Comparison of ENCODE assay signal across 11 mouse cellular contexts in genomic region chr14:12161738-12162310, GRCm38 (mm10).
A peak's percentile ranks its signal among the peaks of the same experiment; 100 is the strongest.
DNase-seq lines count a peak whose midpoint lies in the region; ATAC-seq lines count a peak whose summit lies in the region.
"Had no signal": no experiment of that assay in that cellular context is flagged by ENCODE, and none has a peak within 500 bp of the region (broad histone marks: within the 10 kb centered on the region; RNA-seq: fewer than 3 reads in every experiment).

No protein-coding gene starts in this region.

- H3K36me3 ChIP-seq in stomach, embryonic 16.5 days (ENCODE audit: control insufficient read depth, insufficient read depth, low read length), result no peaks in the 10 kb centered on the region
- H3K36me3 ChIP-seq: liver, embryonic 13.5 days had no signal

- H3K4me3 ChIP-seq in stomach, embryonic 16.5 days (replicated peaks; ENCODE audit: low read length), result no peak overlapping the region
- H3K4me3 ChIP-seq: liver, embryonic 13.5 days had no signal

- WGBS in stomach, embryonic 16.5 days, result 72% methylated on average over 14 of the region's 14 CpGs

- peak; percentile 82 for ATAC-seq in stomach, embryonic 16.5 days (ENCODE audit: insufficient read depth, low FRiP score)
- ATAC-seq in erythroblast, adult 5-6 weeks (replicated peaks; ENCODE audit: low FRiP score, poor library complexity, severe bottlenecking), result no peak
- no peak for ATAC-seq in granulocyte monocyte progenitor cell, adult 5-6 weeks (replicated peaks; ENCODE audit: poor library complexity, severe bottlenecking)

- peak overlapping the region; percentile 81 for H3K27ac ChIP-seq in stomach, embryonic 16.5 days (ENCODE audit: low read length)
- H3K27ac ChIP-seq: liver, embryonic 13.5 days had no signal

- H3K4me1 ChIP-seq in stomach, embryonic 16.5 days (ENCODE audit: control insufficient read depth, insufficient read depth, low read length), result peaks cover 9% of the 10 kb centered on the region
- H3K4me1 ChIP-seq: liver, embryonic 13.5 days had no signal

- no peak overlapping the region for H3K4me2 ChIP-seq in stomach, embryonic 16.5 days (ENCODE audit: low read depth, low read length)
- H3K4me2 ChIP-seq: heart, embryonic 11.5 days; liver, embryonic 13.5 days had no signal

- H3K9me3 ChIP-seq in stomach, embryonic 16.5 days (replicated peaks; ENCODE audit: control insufficient read depth, low read length), result no peaks in the 10 kb centered on the region
- H3K9me3 ChIP-seq: liver, embryonic 13.5 days had no signal

- DNase-seq in layer of hippocampus, adult 11-12 months (ENCODE audit: low spot score), result peak; percentile 34
- no peak for DNase-seq in layer of hippocampus, postnatal 10 days (ENCODE audit: low spot score in 2 of 2)
- DNase-seq in retina, postnatal 1 day, result peak; percentile 19
- no peak for DNase-seq in retina, embryonic 14.5 days (ENCODE audit: low spot score)
- peak; percentile 68 for DNase-seq in kidney, postnatal 14 days
- DNase-seq: liver, embryonic 13.5 days; thymus, postnatal 25 days had no signal

- no peaks in the 10 kb centered on the region for H3K27me3 ChIP-seq in stomach, embryonic 16.5 days (ENCODE audit: control insufficient read depth, insufficient read depth, low read length)
- H3K27me3 ChIP-seq: liver, embryonic 13.5 days had no signal

- H3K9ac ChIP-seq in stomach, embryonic 16.5 days (ENCODE audit: low read length), result no peak overlapping the region
- H3K9ac ChIP-seq: liver, embryonic 13.5 days had no signal

Comparison
In these comparisons a context has a peak if more than half of its experiments do, and no peak if none do; other contexts are left out.
1. DNase-seq: peak in layer of hippocampus, adult 11-12 months (single experiment), retina, postnatal 1 day (single experiment) and kidney, postnatal 14 days (single experiment); none in layer of hippocampus, postnatal 10 days (0 of 2) and retina, embryonic 14.5 days (single experiment).